Mouse (Mus musculus) spleen, adult 2 months (tissue): ENCODE results near the gene Fam178b. TPM values are rescaled to one million over a fixed set of nuclear protein-coding genes. Genes with fewer than 3 reads are reported as not detected.

ENCODE experiments used
- DNase-seq, 2 experiments: peaks; one replicate each; pipeline versions ENCODE4 v3.0.0 to v3.0.0-alpha.2; 2012 to 2021; ENCODE audit warnings: low spot score in 2 of 2, low read depth in 1 of 2
- H3K27ac ChIP-seq: fragments of 200-500 bp; 2 replicates; pipeline ENCODE4 v1.5.1; 2012; ENCODE audit warnings: low read length, inconsistent platforms; ENCODE audit not compliant: insufficient read depth
- H3K27me3 ChIP-seq: fragments of 200-500 bp; 2 replicates; pipeline ENCODE4 v1.6.1; 2012; ENCODE audit warnings: mild to moderate bottlenecking, moderate library complexity, low read length, inconsistent platforms; ENCODE audit not compliant: control insufficient read depth, insufficient read depth
- H3K36me3 ChIP-seq: fragments of 200-500 bp; 2 replicates; pipeline ENCODE4 v1.6.1; 2012; ENCODE audit warnings: mild to moderate bottlenecking, low read length, inconsistent platforms; ENCODE audit not compliant: control insufficient read depth, insufficient read depth
- H3K4me1 ChIP-seq: fragments of 200-500 bp; 2 replicates; pipeline ENCODE4 v1.6.1; 2011; ENCODE audit warnings: inconsistent platforms; ENCODE audit not compliant: control insufficient read depth, insufficient read depth, insufficient read length
- H3K4me3 ChIP-seq: fragments of 200-500 bp; 2 replicates; pipeline ENCODE4 v1.5.1; 2011; ENCODE audit warnings: mild to moderate bottlenecking, inconsistent platforms; ENCODE audit not compliant: insufficient read depth, insufficient read length; ENCODE audit errors: extremely low read depth
- CTCF ChIP-seq: fragments of 200-500 bp; IDR thresholded peaks from 2 replicates; pipeline ENCODE4 v1.5.1; 2011; ENCODE audit warnings: mild to moderate bottlenecking, inconsistent platforms; ENCODE audit not compliant: insufficient read depth, insufficient read length, insufficient replicate concordance; ENCODE audit errors: extremely low read depth
- POLR2A ChIP-seq: fragments of 200-500 bp; IDR thresholded peaks from 2 replicates; pipeline ENCODE4 v1.6.1; 2011; ENCODE audit warnings: low read depth, low read length, inconsistent platforms
- WGBS: fragments of 180-500 bp; shearing (Covaris S2); methylation state at CpG from one replicate; pipeline ENCODE4 v1.1.7; 2018; 5-methylcytosine and 5-hydroxymethylcytosine counted together
- polyA plus RNA-seq: library from polyadenylated mRNA; depleted of rRNA; stranded (reverse); fragments of >200 nt; gene quantifications from 2 replicates; pipeline ENCODE4 v1.2.3, GENCODE M21; 2012; rRNA removed

Fam178b gene
- polyA plus RNA-seq, result 0.87 and 1.1 TPM in 2 replicates

DNA sequence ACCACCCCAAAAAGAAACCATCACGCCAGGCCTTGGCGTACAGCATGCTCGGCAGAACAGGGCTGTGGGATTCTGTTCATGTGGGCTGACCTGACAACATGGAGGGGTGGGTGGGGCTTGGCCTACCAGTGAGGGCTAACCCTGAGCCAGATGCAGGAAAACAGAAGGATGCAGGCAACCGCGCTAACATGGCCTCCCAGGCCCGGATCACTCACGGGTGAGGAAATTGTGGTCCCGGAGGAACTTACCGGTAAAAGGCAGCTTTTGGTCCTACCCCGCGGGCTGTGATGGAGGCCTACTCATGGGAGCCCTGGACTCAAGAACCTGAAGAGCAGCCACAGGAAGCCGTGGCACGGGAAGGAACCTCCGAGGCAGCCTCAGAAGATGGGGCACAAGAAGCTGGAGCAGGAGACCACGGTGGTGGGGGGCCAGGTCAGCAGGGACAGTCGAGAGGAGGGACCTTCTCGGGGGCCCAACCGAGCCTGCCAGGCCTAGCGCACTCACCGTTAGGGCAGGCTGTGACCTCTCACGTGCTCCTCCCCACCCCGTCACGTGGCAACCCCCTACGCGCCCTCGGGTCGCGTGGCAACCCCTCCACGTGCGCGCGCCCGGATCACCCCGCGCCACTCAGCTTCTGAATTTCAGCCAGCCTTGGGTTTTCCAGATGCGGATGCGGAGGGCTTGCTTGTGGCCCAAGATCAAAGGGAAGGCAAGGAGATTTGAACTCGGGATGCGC lies at the start of gene Fam178b:
TSS of gene Fam178b (minus strand) at position 564 of the 736 bp plus-strand sequence.
- TF ChIP-seq POLR2A (no peak), CTCF (no peak)
- no peak within 1 kb of the TSS for H3K27ac ChIP-seq
- no peak for DNase-seq
- no peaks in the 10 kb centered on the region for H3K27me3 ChIP-seq
- no peaks in the 10 kb centered on the region for H3K4me1 ChIP-seq
- H3K36me3 ChIP-seq, result no peaks in the 10 kb centered on the region
- WGBS, result 93% methylated on average over 39 of the region's 39 CpGs
- H3K4me3 ChIP-seq, result no peak within 1 kb of the TSS

DNA sequence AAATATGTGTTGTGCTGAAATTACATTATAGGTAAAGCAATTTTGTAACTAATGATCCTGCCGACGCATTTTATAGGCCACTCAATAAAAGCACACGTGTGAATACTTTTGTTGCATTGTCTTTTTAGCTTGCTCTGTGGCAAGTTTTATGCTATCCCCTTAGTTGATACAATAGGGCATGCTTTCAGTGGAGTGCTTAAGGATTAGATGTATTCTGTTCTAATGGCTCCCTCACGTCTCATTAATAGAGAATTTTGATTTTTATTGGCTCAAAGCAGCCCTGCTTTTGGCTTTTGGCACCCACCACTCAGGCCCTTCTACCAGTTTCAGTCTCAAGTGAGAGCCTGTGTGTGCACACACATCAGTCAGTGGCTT lies 41.1 kb upstream of the Fam178b start:
- Histone ChIP-seq H3K4me1 (0 out of 2 replicates have a peak, but pooled peaks cover 3% of the 10 kb centered on the region), H3K36me3 (no peaks in the 10 kb centered on the region), H3K27ac (no peak overlapping the region), H3K27me3 (no peaks in the 10 kb centered on the region), H3K4me3 (no peak overlapping the region)
- WGBS, result 93% methylated on average over 4 of the region's 4 CpGs
- TF ChIP-seq POLR2A, result no peak
- no peak for TF ChIP-seq CTCF
- no peak for DNase-seq

DNA sequence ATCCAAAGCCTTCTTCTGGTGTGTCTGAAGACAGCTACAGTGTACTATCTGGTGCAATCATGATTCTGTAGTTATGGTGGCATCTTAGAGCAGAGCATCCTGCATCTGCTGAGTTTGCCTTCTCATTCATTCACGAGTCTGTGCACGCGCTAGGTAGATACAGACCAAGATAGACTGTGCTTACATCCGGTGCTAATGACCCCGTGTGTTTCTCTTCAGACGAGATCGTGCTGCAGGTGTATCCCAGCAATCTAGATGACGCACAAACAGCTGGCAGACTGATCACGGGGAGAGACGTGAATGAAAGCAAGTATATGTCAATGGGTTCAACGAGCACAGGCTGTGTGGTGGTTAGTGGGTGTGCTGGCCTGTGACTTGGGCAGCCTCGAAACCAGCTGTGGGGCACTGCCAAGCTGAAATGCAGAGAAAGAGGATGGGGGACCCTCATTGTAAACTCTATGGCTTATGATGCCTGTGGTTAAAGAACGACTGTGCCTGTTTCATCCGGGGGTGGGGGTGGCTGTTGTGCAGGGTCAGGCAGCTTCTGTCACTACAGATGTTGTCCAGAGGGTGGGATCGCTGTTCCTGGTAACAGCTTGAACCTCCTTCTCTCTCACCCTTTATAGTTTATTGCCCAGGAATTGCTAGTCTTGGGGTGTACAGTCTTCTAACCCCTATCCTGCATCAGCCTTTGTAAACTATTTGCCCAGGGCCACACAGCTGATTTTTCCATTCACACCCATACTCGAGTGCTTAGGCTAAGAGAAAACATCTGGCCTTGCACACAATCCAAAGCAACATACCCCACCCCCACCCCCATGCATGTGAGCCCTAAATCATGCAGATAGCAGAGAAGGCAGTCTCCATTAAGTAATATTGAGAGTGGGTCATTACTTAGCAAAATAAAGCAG lies 40.4 kb upstream of the Fam178b start:
- TF ChIP-seq POLR2A, result no peak
- no peak for TF ChIP-seq CTCF
- DNase-seq, result peak in 1 of 2 experiments; percentile 19
- WGBS, result 66% methylated on average over 16 of the region's 16 CpGs
- no peaks in the 10 kb centered on the region for H3K36me3 ChIP-seq
- H3K27me3 ChIP-seq, result no peaks in the 10 kb centered on the region
- H3K27ac ChIP-seq, result no peak overlapping the region
- H3K4me3 ChIP-seq, result no peak overlapping the region
- 0 out of 2 replicates have a peak, but pooled peaks cover 3% of the 10 kb centered on the region for H3K4me1 ChIP-seq

- TF ChIP-seq POLR2A (no peak), CTCF (no peak)
- peaks cover 3% of the 10 kb centered on the region; the same call in 1 of the 2 replicates for H3K4me1 ChIP-seq
- H3K27ac ChIP-seq, result no peak overlapping the region
- no peak for DNase-seq
- H3K36me3 ChIP-seq, result no peaks in the 10 kb centered on the region
- H3K27me3 ChIP-seq, result no peaks in the 10 kb centered on the region
- 21% methylated on average over 1 of the region's 1 CpGs for WGBS
- H3K4me3 ChIP-seq, result no peak overlapping the region
Observed at GRCm38 (mm10) chr1:36718786-36719185, 35.8 kb upstream of the Fam178b start.

DNA sequence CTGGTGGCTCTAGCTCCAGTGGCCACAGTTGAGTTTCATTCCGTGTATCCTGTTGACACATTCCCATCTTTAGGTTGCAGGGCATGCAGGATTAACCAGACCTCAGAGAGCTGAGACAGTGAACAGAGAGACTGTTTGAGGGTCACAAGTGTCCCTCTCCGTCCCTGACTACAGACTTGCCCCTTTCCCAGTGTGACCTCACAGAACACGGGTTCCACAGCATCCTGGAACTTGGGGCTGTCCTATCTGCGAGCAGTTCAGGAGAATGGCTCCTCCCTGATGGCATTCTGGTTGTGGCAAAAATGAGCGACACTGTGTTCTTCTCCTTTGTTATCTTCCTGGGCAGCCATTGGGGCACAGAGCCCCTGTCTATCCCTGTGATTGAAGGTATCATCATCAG lies 31.3 kb upstream of the Fam178b start, which contains the start of gene Actr1b:
TSS of gene Actr1b (minus strand) at position 112 of the 400 bp plus-strand sequence.
- WGBS, result 80% methylated on average over 5 of the region's 5 CpGs
- H3K4me1 ChIP-seq, result no peaks in the 10 kb centered on the region; the same call in 1 of the 2 replicates
- no peaks in the 10 kb centered on the region for H3K36me3 ChIP-seq
- TF ChIP-seq CTCF, result no peak
- no peak for TF ChIP-seq POLR2A
- H3K27ac ChIP-seq, result no peak within 1 kb of the TSS
- H3K4me3 ChIP-seq, result no peak within 1 kb of the TSS
- no peak for DNase-seq
- H3K27me3 ChIP-seq, result no peaks in the 10 kb centered on the region

- Histone ChIP-seq H3K4me1 (peaks cover 6% of the 10 kb centered on the region; the same call in 1 of the 2 replicates), H3K4me3 (no peak overlapping the region), H3K27me3 (no peaks in the 10 kb centered on the region), H3K27ac (no peak overlapping the region), H3K36me3 (no peaks in the 10 kb centered on the region; the same call in 1 of the 2 replicates)
- WGBS, result 89% methylated on average over 2 of the region's 2 CpGs
- no peak for TF ChIP-seq CTCF
- no peak for TF ChIP-seq POLR2A
- DNase-seq, result no peak
Observed at GRCm38 (mm10) chr1:36711104-36711503, 28.1 kb upstream of the Fam178b start.

GRCm38 (mm10) chr1:36709854-36710280 lies 26.9 kb upstream of the Fam178b start, which contains the start of gene 4933424G06Rik:
Gene 4933424G06Rik (plus strand): TSS chr1:36710149.
- peaks cover 6% of the 10 kb centered on the region; the same call in 1 of the 2 replicates for H3K4me1 ChIP-seq
- peaks cover 8% of the 10 kb centered on the region; the same call in 1 of the 2 replicates for H3K36me3 ChIP-seq
- H3K27me3 ChIP-seq, result no peaks in the 10 kb centered on the region
- H3K27ac ChIP-seq, result peak within 1 kb of the TSS; percentile 81
- under 1% methylated on average over 29 of the region's 29 CpGs for WGBS
- DNase-seq, result peak; percentile 95 to 98
- no peak for TF ChIP-seq CTCF
- TF ChIP-seq POLR2A, result peak; percentile 68; the same call in 1 of the 2 replicates
- H3K4me3 ChIP-seq, result peak within 1 kb of the TSS; percentile 93
